Mouse (Mus musculus) cortical plate, adult 2 months (tissue): ENCODE measurements around the gene Tmprss11b.

Source experiments
- CTCF ChIP-seq: fragments of 200-500 bp; IDR thresholded peaks from 2 replicates; pipeline ENCODE4 v1.5.1; 2011; ENCODE audit warnings: mild to moderate bottlenecking, control low read depth, low read length; ENCODE audit not compliant: insufficient read depth; ENCODE audit errors: extremely low read depth
- POLR2A ChIP-seq: fragments of 200-500 bp; IDR thresholded peaks from 2 replicates; pipeline ENCODE4 v1.6.1; 2011; ENCODE audit warnings: mild to moderate bottlenecking, low read length, control low read depth; ENCODE audit not compliant: insufficient read depth; ENCODE audit errors: extremely low read depth

GRCm38 (mm10) chr5:86676262-86676661 is at the start of gene Tmprss11b:
- no peak for TF ChIP-seq POLR2A
- no peak for TF ChIP-seq CTCF
